Mouse (Mus musculus) adrenal gland, adult (tissue): Measurements from ENCODE around the gene Rufy4.

Experiments used
- DNase-seq, 2 experiments: peaks; one replicate each; pipeline ENCODE4 v3.0.0; 2022 to 2023; ENCODE audit warnings: low spot score in 1 of 2; ENCODE audit not compliant: inconsistent age in 2 of 2

Rufy4 gene

DNA sequence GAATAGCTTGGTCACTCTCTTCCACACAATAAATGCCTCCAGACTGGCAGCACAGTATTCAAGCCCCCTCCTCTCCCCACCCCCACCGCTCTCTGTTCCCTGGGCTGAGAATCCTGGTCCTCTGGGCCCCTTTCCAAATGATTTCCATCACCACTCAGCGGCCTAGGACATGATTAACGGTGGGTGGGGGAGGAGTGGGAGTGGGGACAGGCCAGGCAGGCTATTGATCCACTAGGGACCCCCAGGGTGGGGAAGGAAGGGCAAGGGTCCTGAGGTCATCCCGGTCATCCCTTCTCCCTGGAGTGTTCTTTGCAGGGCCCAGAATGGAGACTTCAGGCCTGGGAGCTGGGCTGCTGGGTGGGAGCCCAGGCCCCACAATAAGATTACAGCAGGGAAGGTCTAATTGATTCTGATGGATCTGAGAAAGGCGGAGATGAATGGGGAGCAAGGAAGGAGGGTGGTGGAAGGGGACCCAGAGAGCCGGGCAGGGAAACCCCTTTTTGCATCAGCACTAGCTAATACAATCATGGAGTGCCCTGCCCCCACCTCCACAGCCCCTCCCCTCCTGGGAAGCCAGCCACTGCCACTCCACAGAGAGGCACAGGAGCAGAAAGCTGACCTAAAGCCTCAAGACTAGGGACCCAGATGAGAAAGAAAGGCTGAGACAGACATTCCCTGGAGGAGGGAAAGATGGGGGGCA, 21.5 kb upstream of the Rufy4 start:
- peak in 1 of 2 experiments; percentile 62 for DNase-seq

DNA sequence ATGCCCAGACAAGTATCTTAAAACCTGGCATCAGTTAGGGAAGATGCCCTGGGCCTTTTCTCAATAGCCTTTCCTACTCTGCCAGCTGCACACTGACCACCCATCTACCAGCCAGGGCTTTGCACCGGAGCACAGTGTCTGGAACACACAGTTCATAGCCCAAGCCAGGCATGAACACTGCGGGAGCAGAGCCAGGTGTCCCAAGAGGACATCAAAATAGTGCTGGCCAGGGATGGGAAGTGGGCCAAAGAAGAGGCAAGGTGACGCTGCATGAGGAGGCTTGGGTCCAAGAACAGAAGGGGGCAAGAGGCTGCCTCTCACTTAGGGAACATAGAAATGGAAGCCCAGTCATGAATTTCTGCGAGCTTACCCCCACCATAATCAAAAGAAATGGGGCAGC, 19.7 kb upstream of the Rufy4 start:
- DNase-seq, result peak in 1 of 2 experiments; percentile 65

DNA sequence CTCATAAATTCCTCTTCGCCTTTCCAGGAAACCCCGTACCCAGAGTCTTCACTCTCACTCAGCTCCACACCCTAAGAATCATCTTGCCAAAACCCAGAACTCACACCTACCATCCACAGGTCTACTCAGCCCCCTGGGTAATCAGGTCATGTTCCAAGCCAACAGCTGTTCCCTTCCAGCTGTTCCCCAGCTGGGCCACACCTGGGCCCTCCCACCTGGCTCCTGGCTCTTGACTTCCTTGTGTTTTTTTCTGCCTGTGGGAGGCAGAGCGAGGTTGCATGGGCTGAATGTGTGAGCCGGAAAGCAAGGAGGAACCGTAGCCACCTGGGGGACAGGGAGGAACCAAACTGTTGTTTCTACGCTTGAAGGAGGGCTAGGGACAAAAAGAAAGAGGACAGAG, 19.1 kb upstream of the Rufy4 start:
- DNase-seq, result no peak

DNA sequence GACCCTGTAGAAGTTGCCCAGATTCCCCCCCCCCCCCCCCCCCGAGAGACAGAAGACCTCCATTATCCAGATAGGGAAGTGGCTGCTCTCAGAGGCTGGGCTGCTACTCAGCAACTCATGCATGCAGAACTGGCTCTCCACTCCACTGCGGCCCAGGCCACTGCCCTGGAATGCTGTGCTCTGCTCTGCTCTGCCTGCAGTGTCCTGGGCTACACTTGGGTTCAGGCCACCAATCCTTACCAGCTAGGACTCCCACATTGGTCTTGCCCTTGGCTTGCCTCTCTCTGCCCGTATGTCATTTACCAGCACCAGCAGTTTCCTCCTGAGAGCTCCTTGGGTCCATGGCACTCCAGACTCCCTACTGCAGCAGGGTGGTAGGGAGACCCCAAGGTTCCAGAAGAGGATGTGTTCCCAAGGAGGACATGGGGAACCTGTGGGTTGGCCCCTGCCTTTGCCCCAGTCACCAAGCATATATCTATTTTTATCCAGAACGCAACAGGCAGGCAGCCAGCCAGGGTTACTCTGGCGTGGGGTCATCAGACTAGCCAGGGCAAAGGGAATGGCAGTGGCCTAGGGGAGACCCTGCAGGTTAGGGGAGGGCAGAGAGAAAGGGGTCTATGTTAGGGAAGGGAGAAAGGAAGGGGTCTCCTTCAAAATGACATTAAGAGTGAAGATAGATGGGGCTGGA, 17.3 kb upstream of the Rufy4 start:
- DNase-seq, result no peak

GRCm38 (mm10) chr1:74109670-74110069, 15.7 kb upstream of the Rufy4 start:
- DNase-seq, result no peak

DNA sequence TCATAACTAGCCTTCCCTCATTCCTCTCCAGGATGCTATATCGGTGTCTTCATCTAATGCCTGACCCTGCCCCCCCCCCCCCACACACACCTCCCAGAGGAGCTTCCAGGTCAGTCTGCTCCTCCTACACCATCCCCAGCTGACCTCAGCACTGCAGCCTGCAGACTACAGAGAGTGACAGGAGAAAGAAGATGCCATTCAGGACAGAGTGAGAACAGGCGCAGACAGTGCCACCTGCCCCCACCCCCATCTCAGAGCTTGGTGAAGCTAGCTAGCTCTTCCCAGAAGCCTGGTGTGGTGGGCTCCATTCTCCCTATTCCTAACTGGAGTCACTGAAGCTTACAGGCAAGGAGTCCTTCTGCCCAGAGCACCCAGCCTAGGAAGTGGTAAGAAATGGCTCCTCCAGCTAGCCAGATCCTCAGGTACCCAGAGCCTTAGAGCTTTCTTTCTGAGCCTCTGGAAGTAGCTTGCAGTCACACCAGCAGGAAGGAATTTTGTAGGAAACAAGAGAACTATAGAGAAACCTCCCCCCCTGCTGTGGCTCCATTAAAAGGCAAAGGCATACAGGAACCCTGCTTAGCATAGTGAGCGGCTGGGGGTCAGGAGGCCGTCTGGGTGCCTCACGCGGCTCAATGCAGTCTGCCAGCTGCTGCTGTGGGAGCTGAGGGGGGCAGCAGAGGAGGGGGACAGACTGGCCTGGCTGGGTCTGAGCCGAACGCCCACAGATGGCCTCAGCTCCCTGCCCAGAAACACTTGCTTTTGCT, 14.2 kb upstream of the Rufy4 start:
- DNase-seq, result no peak

DNA sequence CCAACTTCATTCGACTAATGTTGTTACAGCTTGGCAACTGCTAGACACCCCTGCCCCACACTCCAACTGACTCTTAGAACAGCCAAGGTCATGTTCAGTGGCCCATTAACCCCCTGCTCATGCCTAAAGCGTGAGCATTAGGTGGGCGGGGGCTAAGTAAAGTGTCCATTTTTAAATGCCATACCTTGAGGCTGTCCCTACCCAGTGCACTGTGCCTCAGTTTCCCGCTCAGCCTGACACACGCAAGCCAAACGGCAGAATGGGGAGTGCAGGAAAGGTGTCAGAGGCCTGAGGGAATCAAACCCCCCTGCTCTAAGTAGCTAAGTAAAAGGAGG, 13.7 kb upstream of the Rufy4 start:
- no peak for DNase-seq

DNA sequence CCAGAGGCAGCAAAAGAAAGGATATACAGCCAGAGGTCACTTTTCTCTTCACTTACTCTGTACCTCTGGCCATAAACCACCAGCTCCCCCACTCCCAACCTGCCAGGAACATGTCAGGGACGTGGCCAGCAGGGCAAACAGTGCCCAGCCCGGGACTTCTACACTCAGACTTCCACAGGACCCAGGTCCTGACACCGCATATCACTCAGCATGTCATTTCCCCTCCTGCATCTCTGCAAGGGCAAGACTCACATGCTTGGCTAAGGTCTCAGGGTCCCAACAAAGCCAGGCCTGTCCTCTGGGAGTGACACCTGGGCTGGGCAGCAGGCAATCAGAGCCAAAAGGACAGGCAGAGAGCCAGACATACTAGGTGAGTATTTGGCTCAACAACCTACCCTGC, 12.3 kb upstream of the Rufy4 start:
- DNase-seq, result no peak

DNA sequence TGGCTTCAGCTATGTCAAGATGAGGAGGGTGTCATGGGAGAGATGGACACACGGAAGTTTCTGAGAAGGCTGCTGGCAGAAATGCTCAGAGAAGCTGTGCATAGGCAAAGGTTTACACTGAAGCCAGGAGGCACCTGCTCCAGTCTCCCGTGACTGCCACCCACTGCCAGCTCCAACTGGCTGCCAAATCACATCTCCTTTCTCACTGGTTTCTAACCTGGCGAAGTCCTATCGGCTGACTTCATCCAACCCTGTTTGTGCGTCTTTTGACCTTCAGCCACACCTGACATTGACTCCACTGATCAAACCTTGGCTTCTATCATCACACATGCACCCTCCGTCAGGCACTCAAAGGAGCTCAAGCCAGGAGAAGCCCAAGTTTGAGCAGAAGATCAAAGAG, 7.5 kb upstream of the Rufy4 start:
- no peak for DNase-seq

DNA sequence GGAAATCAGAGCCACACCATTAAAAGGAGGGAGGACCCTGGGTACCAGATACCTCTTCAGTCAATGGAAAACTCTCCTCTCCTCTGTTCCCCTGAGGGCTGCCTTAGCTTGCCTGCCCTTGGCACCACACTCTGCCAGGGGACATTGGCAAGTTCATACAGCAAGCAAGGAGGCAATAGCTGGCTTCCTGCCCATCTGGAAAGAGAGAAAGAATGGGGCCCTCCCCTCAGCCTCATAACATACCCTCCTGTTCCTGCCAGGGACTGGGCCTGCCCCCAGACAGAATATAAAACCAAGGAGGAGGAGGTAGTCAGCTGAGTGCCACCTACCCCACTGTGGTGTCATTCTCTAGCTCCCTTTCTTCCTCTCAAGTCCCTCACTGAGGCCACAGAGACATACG, 6.2 kb upstream of the Rufy4 start:
- DNase-seq, result peak in 1 of 2 experiments; percentile 72

- DNase-seq, result no peak
Observed at GRCm38 (mm10) chr1:74121138-74121537, 4.2 kb upstream of the Rufy4 start.

GRCm38 (mm10) chr1:74121821-74122576, 3.3 kb upstream of the Rufy4 start:
- peak; percentile 76 to 87 for DNase-seq

GRCm38 (mm10) chr1:74123215-74123614, 2.1 kb upstream of the Rufy4 start:
- DNase-seq, result no peak

- DNase-seq, result peak; percentile 79 to 82
Observed at GRCm38 (mm10) chr1:74124021-74124981, 1.0 kb upstream of the Rufy4 start, which contains the start of gene Tns1. Gene Tns1 (minus strand): TSS chr1:74124449.

- DNase-seq, result no peak
Observed at GRCm38 (mm10) chr1:74130883-74131659, 5.7 kb downstream of the Rufy4 start.

GRCm38 (mm10) chr1:74132011-74132410, 6.7 kb downstream of the Rufy4 start:
- no peak for DNase-seq

- DNase-seq, result no peak
Observed at GRCm38 (mm10) chr1:74133954-74134353, 8.6 kb downstream of the Rufy4 start.

DNA sequence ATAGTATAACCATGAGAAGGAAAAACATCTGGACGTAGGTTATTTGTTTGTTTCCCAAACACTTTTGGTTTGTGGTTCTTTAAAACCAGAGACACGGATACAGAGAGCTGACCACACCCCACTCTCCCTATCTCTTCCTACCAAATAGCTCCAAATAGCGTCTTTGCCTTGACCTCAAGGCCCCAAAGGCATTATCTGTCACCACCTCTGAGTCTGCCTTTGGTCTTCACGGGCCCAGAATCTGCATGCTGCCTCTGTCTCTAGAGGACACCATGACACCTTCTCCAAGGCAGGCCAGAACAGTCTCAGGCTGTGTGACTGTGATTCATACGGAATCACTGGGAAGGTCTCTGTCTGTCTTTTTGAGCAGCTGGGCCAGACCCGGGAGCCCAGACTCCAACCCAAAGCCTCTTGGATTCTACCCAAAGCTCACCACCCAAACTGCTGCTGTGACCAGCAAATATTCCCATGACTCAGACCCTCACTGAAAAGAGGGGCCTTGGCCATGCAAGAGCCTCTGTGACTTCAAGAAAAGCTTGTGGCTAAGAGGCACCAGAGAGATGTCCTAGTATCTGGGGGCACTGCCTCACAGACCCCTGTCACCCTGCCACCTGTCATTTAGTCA, 10.1 kb downstream of the Rufy4 start:
- DNase-seq, result peak in 1 of 2 experiments; percentile 47

DNA sequence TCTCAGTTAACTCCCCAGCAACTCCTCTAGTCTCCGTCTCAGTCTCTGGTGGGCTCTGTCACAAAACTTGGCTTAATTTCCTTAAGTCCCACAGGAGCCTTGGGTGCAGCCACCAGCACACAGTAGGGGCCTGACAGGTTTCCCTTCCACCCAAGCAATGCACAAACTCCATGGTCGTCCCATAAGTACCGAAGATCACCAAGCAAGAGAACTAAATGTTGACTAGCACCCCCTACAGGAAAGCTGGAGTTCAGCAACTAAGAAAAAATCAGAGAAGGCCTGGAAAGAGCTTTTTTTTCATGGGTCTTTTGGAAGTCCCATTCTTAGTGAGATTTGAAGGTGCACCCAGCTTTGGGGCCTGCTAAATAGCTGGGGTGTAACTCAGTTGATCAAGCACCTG, 14.1 kb downstream of the Rufy4 start:
- DNase-seq, result no peak
